Mouse (Mus musculus) embryonic fibroblast, embryonic 13.5 days (primary cell): Measurements from ENCODE around the gene Cry1.

Experiments
- CTCF ChIP-seq: IDR thresholded peaks from 2 replicates; pipeline ENCODE4 v1.5.1; 2011; ENCODE audit warnings: mild to moderate bottlenecking, control low read depth, low read length, moderate library complexity, borderline replicate concordance; ENCODE audit not compliant: insufficient read depth
- POLR2A ChIP-seq: IDR thresholded peaks from 2 replicates; pipeline ENCODE4 v1.6.1; 2011; ENCODE audit warnings: low read depth, mild to moderate bottlenecking, control low read depth, low read length, moderate library complexity

GRCm38 (mm10) chr10:85164791-85165190, 20.1 kb downstream of the Cry1 start:
- TF ChIP-seq CTCF (no peak), POLR2A (no peak)
